Mouse (Mus musculus) heart, adult 2 months (tissue): ENCODE results near the gene Cyb5r2.

Experiments used
- CTCF ChIP-seq: fragments of 200-600 bp; IDR thresholded peaks from 2 replicates; pipeline ENCODE4 v1.8.1; 2022; ENCODE audit warnings: antibody characterized with exemption, mild to moderate bottlenecking, moderate library complexity
- EP300 ChIP-seq: fragments of 200-500 bp; IDR thresholded peaks from 2 replicates; pipeline ENCODE4 v1.6.1; 2011; ENCODE audit warnings: low read depth, low read length, control low read depth; ENCODE audit not compliant: insufficient read depth
- POLR2A ChIP-seq: fragments of 200-500 bp; IDR thresholded peaks from 2 replicates; pipeline ENCODE4 v1.6.1; 2011; ENCODE audit warnings: mild to moderate bottlenecking, low read depth, low read length, control low read depth; ENCODE audit not compliant: insufficient read depth

DNA sequence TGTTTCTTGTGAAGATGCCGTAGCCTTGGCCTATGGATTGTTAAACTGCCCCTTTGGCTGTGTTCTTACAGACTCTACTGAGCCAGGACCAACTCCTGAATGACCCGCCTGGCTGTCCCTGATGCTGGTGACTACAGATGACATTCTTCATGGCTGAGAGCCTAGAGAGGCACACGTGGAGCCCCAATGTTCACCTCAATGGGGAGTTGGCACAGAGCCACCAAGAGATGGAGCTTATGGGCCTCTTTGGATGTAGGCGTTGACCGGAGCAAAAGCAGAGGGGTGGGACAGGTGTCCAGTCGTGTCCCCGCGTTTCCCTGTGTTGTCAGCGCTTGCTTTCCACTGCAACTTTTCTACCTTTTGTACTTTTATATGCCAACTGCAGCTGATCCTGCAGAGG is 10.4 kb downstream of the Cyb5r2 start:
- no peak for TF ChIP-seq POLR2A
- TF ChIP-seq EP300 = no peak
- no peak for TF ChIP-seq CTCF
